Mouse (Mus musculus) bone marrow, adult 2 months (tissue): ENCODE measurements around the gene Nmd3.

Source experiments
- CTCF ChIP-seq: fragments of 200-500 bp; IDR thresholded peaks from 2 replicates; pipeline ENCODE4 v1.5.1; 2011; ENCODE audit warnings: low read length, control low read depth; ENCODE audit not compliant: control insufficient read depth, insufficient read depth
- POLR2A ChIP-seq: fragments of 200-500 bp; IDR thresholded peaks from 2 replicates; pipeline ENCODE4 v1.6.1; 2011; ENCODE audit warnings: low read depth, mild to moderate bottlenecking, control low read depth, low read length, borderline replicate concordance; ENCODE audit not compliant: control insufficient read depth

DNA sequence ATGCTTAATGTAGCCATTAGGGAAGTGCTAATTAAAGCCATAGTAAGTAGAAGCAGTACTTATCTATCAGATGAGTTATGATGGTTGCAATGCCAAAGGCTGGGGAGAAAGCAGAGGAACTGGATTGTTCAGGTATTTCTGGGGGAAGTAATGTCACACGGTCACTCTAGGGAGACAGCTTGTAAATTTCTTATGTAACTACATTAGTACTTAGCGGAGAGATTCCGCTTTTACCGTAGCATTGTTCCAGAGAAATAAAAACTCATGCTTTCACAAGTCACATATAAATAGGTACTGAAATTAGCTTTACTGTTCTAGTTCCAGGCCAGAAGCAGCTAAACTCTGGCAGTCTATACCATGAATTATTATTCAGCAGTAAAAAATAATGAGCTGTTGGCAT is 47.4 kb downstream of the Nmd3 start:
- no peak for TF ChIP-seq POLR2A
- TF ChIP-seq CTCF, result no peak
